Mouse (Mus musculus): Measurements from ENCODE around the gene Tnfrsf8. TPM values are rescaled to one million over a fixed set of nuclear protein-coding genes. Genes with fewer than 3 reads are reported as not detected.

The Tnfrsf8 gene
- total and polyA plus RNA-seq, 3 experiments: 12.7 to 31.0 (median 24.7) TPM

DNA sequence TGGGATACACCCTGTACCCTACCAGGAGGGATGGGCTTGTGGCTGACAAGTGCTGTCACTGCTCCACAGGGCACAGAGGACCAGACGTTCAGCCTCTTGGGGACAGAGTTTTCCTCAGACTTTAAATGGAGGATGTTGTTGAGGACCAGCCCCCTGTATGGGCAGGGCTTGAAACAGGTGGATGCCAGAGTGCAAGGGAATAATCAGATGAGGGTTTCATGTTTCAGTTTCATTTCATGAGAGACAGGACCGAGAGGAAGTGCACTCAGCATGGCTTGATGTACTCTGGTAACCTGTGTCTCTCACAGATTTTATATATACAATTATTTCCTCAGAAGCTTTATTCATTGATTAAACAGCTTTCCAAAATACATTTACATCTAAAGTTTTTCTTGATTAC is 38.9 kb upstream of the Tnfrsf8 start:
- Histone ChIP-seq H3K4me3 (replicated peaks in 1 of 3; ENCODE audit: low read depth in 2 of 3, low read length in 2 of 3, poor library complexity in 1 of 3) (peak overlapping the region in 1 of 3 experiments; percentile 2), H3K9ac (ENCODE audit: insufficient read depth, low read depth) (no peak overlapping the region), H3K27me3 (replicated peaks) (no peaks in the 10 kb centered on the region), H3K4me2 (ENCODE audit: insufficient read depth, low read depth, poor library complexity, severe bottlenecking) (peak overlapping the region; percentile 44), H3K9me3 (replicated peaks; ENCODE audit: low read length) (peaks cover 3% of the 10 kb centered on the region), H3K27ac (ENCODE audit: insufficient read depth, low read depth) (no peak overlapping the region), H3K79me2 (replicated peaks; ENCODE audit: control insufficient read depth, extremely low read depth, insufficient read depth, poor library complexity, severe bottlenecking) (no peaks in the 10 kb centered on the region), H3K36me3 (replicated peaks in 1 of 2; ENCODE audit: control insufficient read depth in 1 of 2, insufficient read depth in 1 of 2, low read length in 1 of 2) (no peaks in the 10 kb centered on the region), H3K4me1 (ENCODE audit: control insufficient read depth in 1 of 2, insufficient read depth in 2 of 2) (peaks cover 11 to 41% of the 10 kb centered on the region in 2 experiments)
- TF ChIP-seq ZC3H11A (IDR thresholded peaks at IDR 0.05; ENCODE audit: low read depth, low read length) (no peak), TBP (conservative IDR thresholded peaks at IDR 0.05; ENCODE audit: low read depth, low read length) (peak; percentile 75), POLR2A (IDR thresholded peaks at IDR 0.05; ENCODE audit: low read depth, low read length) (peak; percentile 26; the same call in 1 of the 2 replicates), ETS1 (conservative IDR thresholded peaks at IDR 0.05; ENCODE audit: low read depth, low read length) (peak; percentile 79), IRF4 (IDR thresholded peaks at IDR 0.05; ENCODE audit: low read depth, low read length) (peak; percentile 85), MYC (IDR thresholded peaks at IDR 0.05; ENCODE audit: low read depth, low read length) (0 out of 2 replicates have a peak, but pooled peaks have one; percentile 51), ELF1 (IDR thresholded peaks at IDR 0.05; ENCODE audit: low read depth, low read length) (no peak), HCFC1 (IDR thresholded peaks at IDR 0.05; ENCODE audit: low read depth, low read length) (no peak), KAT2A (IDR thresholded peaks at IDR 0.05; ENCODE audit: insufficient replicate concordance, low read length) (no peak), TCF12 (IDR thresholded peaks at IDR 0.05; ENCODE audit: low read depth, low read length) (peak; percentile 61; the same call in 1 of the 2 replicates), CTCF (conservative IDR thresholded peaks at IDR 0.05 in 1 of 2, IDR thresholded peaks at IDR 0.05 in 1 of 2; ENCODE audit: low read depth in 2 of 2, low read length in 2 of 2) (no peak), UBTF (IDR thresholded peaks at IDR 0.05; ENCODE audit: low read depth, low read length) (no peak), CHD1 (IDR thresholded peaks at IDR 0.05; ENCODE audit: low read depth, low read length) (no peak), USF2 (conservative IDR thresholded peaks at IDR 0.05; ENCODE audit: low read depth, low read length) (no peak), SIN3A (IDR thresholded peaks at IDR 0.05; ENCODE audit: low read length) (no peak), EP300 (IDR thresholded peaks at IDR 0.05; ENCODE audit: low read length) (peak; percentile 73)
- peak; percentile 74 for DNase-seq (ENCODE audit: extremely low read depth)
- dilution Hi-C loops (cut with MboI; ENCODE audit: extremely low pct_ligation_motif_present, extremely low pct_unique_long_range_greater_than_20kb, low sequenced_read_pairs): no loop called here
- in situ Hi-C loops (cut with MboI; ENCODE audit: low pct_ligation_motif_present, low pct_unique_long_range_greater_than_20kb, low sequenced_read_pairs): no loop called here

DNA sequence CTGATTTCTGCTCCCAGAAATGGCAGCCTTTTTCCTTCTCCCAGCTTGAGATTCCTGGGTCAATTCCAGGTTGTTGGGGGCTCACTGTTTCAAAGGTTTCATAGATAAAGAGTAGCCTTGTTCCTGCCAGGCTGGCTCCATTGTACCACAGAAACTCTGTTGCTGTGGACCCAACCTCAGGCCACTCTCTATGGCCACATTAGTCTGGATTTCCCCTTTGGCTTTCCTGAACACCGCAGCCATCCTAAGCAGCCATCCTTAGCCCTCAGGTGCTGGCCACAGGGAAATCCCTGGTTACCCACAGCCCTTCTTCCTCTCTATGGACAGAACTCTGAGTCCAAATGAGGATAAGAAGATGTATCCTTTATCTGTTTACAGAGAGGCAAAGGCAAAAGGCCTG is 30.0 kb upstream of the Tnfrsf8 start:
- no peak overlapping the region for H3K4me3 ChIP-seq (replicated peaks in 1 of 3; ENCODE audit: low read depth in 2 of 3, low read length in 2 of 3, poor library complexity in 1 of 3)
- peaks cover 5% of the 10 kb centered on the region for H3K9me3 ChIP-seq (replicated peaks; ENCODE audit: low read length)
- H3K4me2 ChIP-seq (ENCODE audit: insufficient read depth, low read depth, poor library complexity, severe bottlenecking): no peak overlapping the region
- peak overlapping the region; percentile 9; the same call in 1 of the 2 replicates for H3K9ac ChIP-seq (ENCODE audit: insufficient read depth, low read depth)
- TF ChIP-seq TBP (conservative IDR thresholded peaks at IDR 0.05; ENCODE audit: low read depth, low read length) (no peak), MAFK (IDR thresholded peaks at IDR 0.05; ENCODE audit: insufficient replicate concordance, low read length) (0 out of 2 replicates have a peak, but pooled peaks have one; percentile 35), CHD2 (IDR thresholded peaks at IDR 0.05; ENCODE audit: low read length) (peak; percentile 45; the same call in 1 of the 2 replicates), GABPA (IDR thresholded peaks at IDR 0.05; ENCODE audit: insufficient replicate concordance, low read depth, low read length) (no peak), EP300 (IDR thresholded peaks at IDR 0.05; ENCODE audit: low read length) (peak; percentile 71), BHLHE40 (IDR thresholded peaks at IDR 0.05; ENCODE audit: low read depth, low read length) (peak; percentile 50; the same call in 1 of the 2 replicates), MXI1 (IDR thresholded peaks at IDR 0.05; ENCODE audit: low read depth, low read length) (0 out of 2 replicates have a peak, but pooled peaks have one; percentile 36), RCOR1 (conservative IDR thresholded peaks at IDR 0.05; ENCODE audit: low read depth, low read length) (peak; percentile 75; the same call in 1 of the 2 replicates), MAX (IDR thresholded peaks at IDR 0.05; ENCODE audit: low read length) (0 out of 2 replicates have a peak, but pooled peaks have one; percentile 50), TCF12 (IDR thresholded peaks at IDR 0.05; ENCODE audit: low read depth, low read length) (peak; percentile 67), ETS1 (conservative IDR thresholded peaks at IDR 0.05; ENCODE audit: low read depth, low read length) (peak; percentile 29; the same call in 1 of the 2 replicates), ZNF384 (IDR thresholded peaks at IDR 0.05; ENCODE audit: low read depth, low read length) (no peak), MEF2A (IDR thresholded peaks at IDR 0.05; ENCODE audit: borderline replicate concordance, low read depth, low read length) (peak; percentile 61), IRF4 (IDR thresholded peaks at IDR 0.05; ENCODE audit: low read depth, low read length) (peak; percentile 57; the same call in 1 of the 2 replicates)
- in situ Hi-C loops (cut with MboI; ENCODE audit: low pct_ligation_motif_present, low pct_unique_long_range_greater_than_20kb, low sequenced_read_pairs) (no loop called here), dilution Hi-C loops (cut with MboI; ENCODE audit: extremely low pct_ligation_motif_present, extremely low pct_unique_long_range_greater_than_20kb, low sequenced_read_pairs) (no loop called here)
- H3K36me3 ChIP-seq (replicated peaks in 1 of 2; ENCODE audit: control insufficient read depth in 1 of 2, insufficient read depth in 1 of 2, low read length in 1 of 2): no peaks in the 10 kb centered on the region
- no peak overlapping the region for H3K27ac ChIP-seq (ENCODE audit: insufficient read depth, low read depth)
- DNase-seq (ENCODE audit: extremely low read depth): no peak
- no peaks in the 10 kb centered on the region for H3K79me2 ChIP-seq (replicated peaks; ENCODE audit: control insufficient read depth, extremely low read depth, insufficient read depth, poor library complexity, severe bottlenecking)
- H3K27me3 ChIP-seq (replicated peaks): no peaks in the 10 kb centered on the region
- peaks cover 22 to 52% of the 10 kb centered on the region in 2 experiments for H3K4me1 ChIP-seq (ENCODE audit: control insufficient read depth in 1 of 2, insufficient read depth in 2 of 2)
